Mouse (Mus musculus) naive thymus-derived CD4-positive, alpha-beta T cell, adult 5 months (primary cell): ENCODE data around the gene Gm4952. TPM values are rescaled to one million over a fixed set of nuclear protein-coding genes. Genes with fewer than 3 reads are reported as not detected.

Experiments
- polyA plus RNA-seq: library from polyadenylated mRNA; unstranded; fragments of 100-300 nt; shearing (Covaris generic); gene quantifications from one replicate; pipeline ENCODE4 v1.2.1, GENCODE M21; 2017

Gm4952 gene
- not detected for polyA plus RNA-seq

DNA sequence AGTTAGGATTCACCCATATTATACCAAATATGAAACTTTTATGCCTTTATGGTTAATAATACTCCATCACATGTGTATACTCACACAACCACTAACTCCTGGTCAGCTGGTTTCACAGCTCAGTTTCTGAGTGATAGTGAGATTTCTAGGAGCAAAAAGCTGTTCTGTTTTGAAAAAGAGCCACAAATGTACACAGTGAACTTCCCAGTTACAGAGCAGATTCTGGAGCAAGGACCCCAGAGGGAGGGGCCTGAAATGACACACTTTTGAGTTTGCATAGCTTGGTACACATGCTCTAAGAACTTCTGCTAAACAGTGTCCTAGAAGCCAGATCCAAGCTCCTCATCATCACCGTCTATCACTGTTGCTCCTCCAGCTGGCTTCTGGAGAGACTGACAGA, at the start of gene Gm4952:
Gm4952 (plus strand) TSS at position 301 of the 400 bp plus-strand sequence.

DNA sequence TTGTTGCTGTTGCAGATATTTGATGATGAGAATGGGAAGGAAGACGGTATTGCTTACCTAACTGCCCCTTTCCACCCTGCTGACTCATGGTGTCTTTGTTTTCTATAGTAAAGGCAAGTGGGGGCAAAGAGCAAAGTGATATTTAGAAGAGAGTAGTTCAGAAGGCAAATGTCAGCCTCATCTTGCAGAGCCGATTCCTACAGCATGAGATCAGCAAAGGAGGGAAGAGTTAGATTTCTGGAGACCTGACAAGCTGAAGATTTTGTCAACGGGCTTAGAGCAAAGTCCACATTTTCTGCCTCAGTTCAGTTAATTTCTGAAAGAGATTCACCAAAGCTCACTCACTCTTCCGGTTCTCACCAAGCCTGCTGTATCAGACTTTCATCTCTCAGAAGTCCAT, 33.4 kb downstream of the Gm4952 start, which contains the start of gene Glyat:
Glyat (plus strand) TSS at position 133 of the 400 bp plus-strand sequence.

DNA sequence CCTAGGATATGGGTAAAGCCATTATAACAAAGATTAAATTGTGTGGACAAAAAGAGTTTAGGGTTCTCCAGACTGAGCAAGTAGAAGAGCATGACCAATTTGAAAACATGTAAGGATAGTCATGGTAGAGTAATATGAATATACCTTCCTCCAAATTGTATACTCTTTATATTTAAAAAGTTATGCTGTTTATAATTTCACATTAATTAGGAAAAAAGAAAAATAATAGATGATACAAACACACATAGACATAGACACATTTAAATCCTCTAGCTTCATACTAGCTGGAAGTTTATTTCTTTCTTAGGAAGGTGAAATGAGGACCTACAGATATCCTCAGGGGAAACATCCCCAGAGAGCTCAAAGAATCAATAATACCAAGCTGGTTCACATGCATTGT, 70.4 kb downstream of the Gm4952 start, which contains the start of gene Olfr1442:
Olfr1442 (plus strand) TSS at position 301 of the 400 bp plus-strand sequence.

DNA sequence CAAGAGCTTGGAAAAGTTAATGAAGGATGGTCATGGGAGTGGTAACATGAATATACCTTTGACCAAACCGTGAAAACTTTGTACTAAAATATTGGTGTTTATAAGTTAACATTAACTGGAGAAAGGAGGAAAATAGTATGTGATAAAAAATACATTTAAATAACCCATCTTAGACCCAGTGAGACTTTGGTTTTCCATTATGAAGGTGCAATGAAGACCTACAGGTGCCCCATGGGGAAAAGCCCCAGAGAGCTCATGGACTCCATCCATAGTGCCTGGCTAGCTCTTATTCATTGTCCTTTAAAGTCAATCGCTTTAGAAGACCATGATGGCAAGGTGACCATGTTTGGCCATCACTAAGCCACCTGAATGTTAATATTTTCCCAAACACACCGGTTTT, 78.0 kb downstream of the Gm4952 start, which contains the start of gene Olfr1443:
Olfr1443 (plus strand) TSS at position 301 of the 400 bp plus-strand sequence.

Other genes starting within 250 kb of the Gm4952 start
- not detected for gene Olfr1440, start 212.7 kb upstream of the Gm4952 start, polyA plus RNA-seq
- gene Olfr1441, start 182.5 kb upstream of the Gm4952 start, polyA plus RNA-seq = not detected
- not detected for gene Pfpl, start 172.1 kb upstream of the Gm4952 start, polyA plus RNA-seq
- gene Mpeg1, start 139.2 kb upstream of the Gm4952 start, polyA plus RNA-seq = not detected
- gene Dtx4, start 98.5 kb upstream of the Gm4952 start, polyA plus RNA-seq = 2.7 TPM
- 11.4 TPM for gene Fam111a, start 54.2 kb upstream of the Gm4952 start, polyA plus RNA-seq
- not detected for gene Glyat, start 33.3 kb downstream of the Gm4952 start, polyA plus RNA-seq
- not detected for gene Olfr1442, start 70.5 kb downstream of the Gm4952 start, polyA plus RNA-seq
- gene Olfr1443, start 78.1 kb downstream of the Gm4952 start, polyA plus RNA-seq = not detected
- gene Keg1, start 95.8 kb downstream of the Gm4952 start, polyA plus RNA-seq = not detected
- gene Cntf, start 165.7 kb downstream of the Gm4952 start, polyA plus RNA-seq = 0.35 TPM
- 20.9 TPM for gene Zfp91, start 196.2 kb downstream of the Gm4952 start, polyA plus RNA-seq
- 66.7 TPM for gene Lpxn, start 196.2 kb downstream of the Gm4952 start, polyA plus RNA-seq
- not detected for gene Gm5244, start 246.7 kb downstream of the Gm4952 start, polyA plus RNA-seq